Mouse (Mus musculus): ENCODE results near the gene Gm17124. TPM values are rescaled to one million over a fixed set of nuclear protein-coding genes. Genes with fewer than 3 reads are reported as not detected.

Gm17124 gene
- not detected for total RNA-seq (2023)

GRCm38 (mm10) chr14:42599782-42600181, at the start of gene Gm17124:
TSS of gene Gm17124 (minus strand) at chr14:42599882.

DNA sequence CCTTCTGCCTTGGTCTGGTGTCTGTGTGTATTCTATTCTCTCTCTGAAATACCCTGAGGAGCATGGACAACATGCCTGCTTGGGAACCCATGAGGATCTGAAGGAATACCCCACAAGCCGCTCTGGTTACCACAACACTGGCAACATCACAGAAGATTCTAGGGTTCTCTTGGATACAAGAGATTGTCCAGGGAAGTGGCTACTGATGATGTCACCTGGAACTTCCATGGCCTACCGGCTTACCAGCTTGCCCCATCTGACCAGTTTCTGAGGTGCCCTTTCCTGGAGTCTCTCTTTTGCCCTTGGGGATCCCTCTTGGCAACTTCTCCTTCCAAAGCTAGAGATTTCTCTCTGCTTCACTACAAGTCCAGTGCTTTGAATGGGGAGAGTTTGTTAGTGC, 42.1 kb upstream of the Gm17124 start, which contains the start of gene Gm3633:
TSS of gene Gm3633 (minus strand) at position 101 of the 400 bp plus-strand sequence.

Other genes starting within 250 kb of the Gm17124 start
- gene Gm8005, start 160.2 kb downstream of the Gm17124 start, total RNA-seq (2023): not detected
- gene Gm8011, start 136.0 kb downstream of the Gm17124 start, total RNA-seq (2023): not detected
- not detected for gene Gm8020, start 97.5 kb downstream of the Gm17124 start, total RNA-seq (2023)
- gene Gm8024, start 75.6 kb downstream of the Gm17124 start, total RNA-seq (2023): not detected
- gene Gm3633, start 42.0 kb upstream of the Gm17124 start, total RNA-seq (2023): not detected
- not detected for gene Gm10378, start 56.1 kb upstream of the Gm17124 start, total RNA-seq (2023)
- gene Gm3015, start 168.9 kb upstream of the Gm17124 start, total RNA-seq (2023): not detected
- gene Gm10377, start 198.1 kb upstream of the Gm17124 start, total RNA-seq (2023): not detected

All from CD4-positive naive resting alpha-beta T cell, adult 57 days (primary cell).